Mouse (Mus musculus): ENCODE results near the gene Dld.

DNA sequence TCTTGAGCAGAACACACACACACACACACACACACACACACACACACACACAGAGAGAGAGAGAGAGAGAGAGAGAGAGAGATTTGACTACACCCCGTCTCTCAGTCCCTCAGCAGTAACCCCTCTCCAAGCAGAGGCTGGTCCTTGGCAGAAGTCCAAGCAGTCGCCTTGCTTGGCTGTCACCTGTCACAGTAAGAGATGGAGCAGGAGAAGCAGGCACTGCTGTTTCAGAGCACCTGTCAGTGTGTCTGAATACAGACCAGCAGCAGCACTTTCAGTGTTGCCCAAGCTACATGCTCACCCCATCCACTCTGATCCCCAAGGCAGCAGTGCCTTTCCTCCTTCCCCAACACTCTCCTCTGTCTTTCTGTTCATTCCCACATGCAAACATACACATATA is 29.6 kb upstream of the Dld start:
- TF ChIP-seq CTCF (IDR thresholded peaks at IDR 0.05; ENCODE audit: borderline replicate concordance, insufficient read depth, low read length): no peak
- no peak for TF ChIP-seq POLR2A (IDR thresholded peaks at IDR 0.05; ENCODE audit: low read depth, low read length)

All from embryonic fibroblast, embryonic 13.5 days (primary cell).